Mouse (Mus musculus): ENCODE data around the gene Gm10803.

Gm10803 gene

GRCm38 (mm10) chr2:93592164-93592790, 31.9 kb downstream of the Gm10803 start:
- peak; percentile 57 for DNase-seq (ENCODE audit: low read depth, low spot score)

GRCm38 (mm10) chr2:93593121-93593520, 32.8 kb downstream of the Gm10803 start:
- DNase-seq (ENCODE audit: low read depth, low spot score) = no peak

DNA sequence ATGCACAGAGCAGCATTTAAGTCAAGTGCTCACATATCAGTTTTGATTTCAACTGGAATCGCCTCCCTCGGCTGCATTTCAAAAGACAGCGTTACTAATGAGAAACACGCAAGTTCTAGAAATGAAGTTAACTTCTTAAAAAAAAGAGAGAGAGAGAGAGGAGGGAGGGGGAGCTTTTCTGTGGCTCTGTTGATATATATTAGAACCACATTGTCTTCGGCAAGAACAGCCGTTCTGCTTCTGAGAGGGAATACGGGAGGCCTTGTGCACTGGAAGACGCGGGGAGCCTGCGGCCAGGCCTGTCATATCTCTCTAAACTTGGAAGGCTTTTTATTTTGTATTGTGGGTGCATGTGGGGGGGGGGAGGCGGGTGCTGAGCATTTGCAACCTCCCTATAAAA, 36.8 kb downstream of the Gm10803 start:
- no peak for DNase-seq (ENCODE audit: low read depth, low spot score)

DNA sequence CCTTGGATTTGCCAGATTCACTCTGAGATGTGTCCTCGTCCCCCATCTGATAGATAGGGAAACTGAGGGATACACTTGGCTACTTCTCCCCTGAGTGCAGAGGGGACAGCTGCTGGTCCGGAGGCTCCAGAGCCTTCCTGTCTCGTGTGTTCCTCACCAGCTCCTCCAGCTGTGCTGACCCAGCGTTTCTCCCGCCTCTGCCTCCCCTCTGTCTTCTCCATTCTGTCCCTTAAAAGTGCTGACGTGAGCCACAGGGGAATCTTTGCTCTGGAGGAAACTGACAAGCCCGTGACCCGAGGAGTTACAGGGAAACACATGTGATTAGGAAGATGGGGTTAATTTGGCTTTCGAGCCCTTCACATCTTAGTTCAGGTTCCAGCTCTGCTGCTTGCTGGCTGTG, 39.4 kb downstream of the Gm10803 start:
- DNase-seq (ENCODE audit: low read depth, low spot score) = no peak

- DNase-seq (ENCODE audit: low read depth, low spot score) = no peak
Observed at GRCm38 (mm10) chr2:93604601-93605285, 44.4 kb downstream of the Gm10803 start.

DNA sequence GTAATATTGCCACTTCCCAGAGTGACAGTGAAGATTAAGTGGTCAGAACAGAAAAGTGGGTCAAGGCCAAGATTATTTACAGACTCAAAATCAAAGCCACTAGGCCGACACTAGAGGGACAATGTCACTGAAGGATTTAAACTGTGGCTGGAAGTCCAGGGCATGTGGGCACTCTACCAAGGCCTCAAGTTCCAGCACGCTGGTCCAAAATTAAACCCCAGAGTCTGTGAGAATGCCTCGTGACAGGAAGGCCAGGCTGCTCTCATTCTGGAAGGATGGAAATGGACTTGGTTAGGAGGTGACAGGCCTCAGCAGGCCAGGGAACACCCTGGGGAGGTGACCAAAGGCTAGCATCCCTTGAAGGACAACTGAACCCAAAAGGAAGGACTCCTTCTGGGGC, 48.4 kb downstream of the Gm10803 start:
- DNase-seq (ENCODE audit: low read depth, low spot score) = no peak

DNA sequence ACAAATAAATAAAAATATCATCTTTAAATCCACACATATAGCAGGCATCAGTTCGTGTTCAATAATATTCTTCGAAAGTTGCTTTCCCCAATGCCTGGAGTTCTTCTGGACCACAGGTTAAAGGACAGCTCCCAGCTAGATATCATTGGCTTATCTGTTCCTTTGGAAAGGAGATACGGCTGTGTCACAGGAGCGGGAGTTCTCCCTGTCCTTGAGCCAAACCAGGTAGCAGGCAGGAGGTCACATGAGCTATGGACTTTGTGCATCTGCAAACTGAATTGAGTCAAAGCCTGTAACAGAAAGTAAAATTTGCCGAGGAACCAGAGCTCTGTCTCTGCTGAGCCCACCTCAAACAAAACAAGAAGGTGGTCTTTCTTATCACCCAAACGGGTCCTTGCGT, 52.7 kb downstream of the Gm10803 start:
- DNase-seq (ENCODE audit: low read depth, low spot score) = no peak
